In genomic region chr13:106788817-106789216, GRCm38 (mm10) we compare ENCODE assay signal across 23 mouse cellular contexts.
A peak's percentile ranks its signal among the peaks of the same experiment; 100 is the strongest.
DNase-seq lines count a peak whose midpoint lies in the region; ATAC-seq and TF ChIP-seq lines count a peak whose summit lies in the region.
"Had no signal": no experiment of that assay in that cellular context is flagged by ENCODE, and none has a peak within 500 bp of the region (broad histone marks: within the 10 kb centered on the region; RNA-seq: fewer than 3 reads in every experiment).

No protein-coding gene starts in this region.

- no peak for DNase-seq in embryonic facial prominence, embryonic 11.5 days (ENCODE audit: low spot score)
- no peak for DNase-seq in embryonic facial prominence, embryonic 10.5 days (ENCODE audit: low spot score)
- peak; percentile 24 for DNase-seq in hindbrain, postnatal 0 days (ENCODE audit: low spot score)
- DNase-seq in neural tube, embryonic 10.5 days (ENCODE audit: extremely low spot score, low spot score), result no peak
- DNase-seq: adrenal gland, adult 8-10 months; adrenal gland, postnatal 36 days; B cell, adult 2 months; cerebellum, adult 11 months; cerebellum, adult 9-10 months; cerebellum, postnatal 25 days; gastrocnemius, adult 2 months; gastrocnemius, postnatal 25 days; heart, postnatal 10 days; heart, postnatal 4 days had no signal

- H3K27ac ChIP-seq in embryonic facial prominence, embryonic 11.5 days (replicated peaks; ENCODE audit: low read depth, low read length), result no peak overlapping the region
- H3K27ac ChIP-seq in embryonic facial prominence, embryonic 10.5 days (replicated peaks), result no peak overlapping the region
- H3K27ac ChIP-seq in hindbrain, postnatal 0 days, result no peak overlapping the region
- H3K27ac ChIP-seq in hindbrain, embryonic 16.5 days (ENCODE audit: low read depth, low read length), result no peak overlapping the region
- no peak overlapping the region for H3K27ac ChIP-seq in neural tube, embryonic 12.5 days
- H3K27ac ChIP-seq in kidney, embryonic 16.5 days (ENCODE audit: low read length), result no peak overlapping the region
- H3K27ac ChIP-seq: embryonic facial prominence, embryonic 15.5 days; forebrain, embryonic 10.5 days; gastrocnemius, adult 2 months had no signal

- 80% methylated on average over 7 of the region's 7 CpGs for WGBS in embryonic facial prominence, embryonic 11.5 days
- WGBS in embryonic facial prominence, embryonic 10.5 days, result 83% methylated on average over 7 of the region's 7 CpGs
- WGBS in hindbrain, postnatal 0 days, result 48% methylated on average over 7 of the region's 7 CpGs
- WGBS in hindbrain, embryonic 16.5 days, result 59% methylated on average over 7 of the region's 7 CpGs
- WGBS in neural tube, embryonic 12.5 days, result 77% methylated on average over 7 of the region's 7 CpGs
- WGBS in kidney, embryonic 16.5 days, result 93% methylated on average over 7 of the region's 7 CpGs

- no peak overlapping the region for H3K4me2 ChIP-seq in embryonic facial prominence, embryonic 11.5 days (ENCODE audit: low read depth, low read length)
- no peak overlapping the region for H3K4me2 ChIP-seq in hindbrain, postnatal 0 days (ENCODE audit: low read depth, low read length)
- no peak overlapping the region for H3K4me2 ChIP-seq in hindbrain, embryonic 16.5 days (ENCODE audit: low read length)
- H3K4me2 ChIP-seq in neural tube, embryonic 12.5 days (replicated peaks), result no peak overlapping the region
- no peak overlapping the region for H3K4me2 ChIP-seq in kidney, embryonic 16.5 days (replicated peaks; ENCODE audit: low read depth, low read length)
- H3K4me2 ChIP-seq: embryonic facial prominence, embryonic 15.5 days had no signal

- H3K9me3 ChIP-seq in embryonic facial prominence, embryonic 11.5 days (replicated peaks; ENCODE audit: control insufficient read depth, low read length), result no peaks in the 10 kb centered on the region
- peaks cover 5% of the 10 kb centered on the region; the same call in 1 of the 2 replicates for H3K9me3 ChIP-seq in embryonic facial prominence, embryonic 10.5 days
- H3K9me3 ChIP-seq in hindbrain, postnatal 0 days (ENCODE audit: low read length), result no peaks in the 10 kb centered on the region
- peaks cover 5% of the 10 kb centered on the region for H3K9me3 ChIP-seq in hindbrain, embryonic 16.5 days (ENCODE audit: control insufficient read depth, low read length)
- 0 out of 2 replicates have a peak, but pooled peaks cover 2% of the 10 kb centered on the region for H3K9me3 ChIP-seq in neural tube, embryonic 12.5 days
- peaks cover 9% of the 10 kb centered on the region; the same call in 1 of the 2 replicates for H3K9me3 ChIP-seq in kidney, embryonic 16.5 days (ENCODE audit: low read length)
- H3K9me3 ChIP-seq: embryonic facial prominence, embryonic 15.5 days; G1E had no signal

- H3K27me3 ChIP-seq in embryonic facial prominence, embryonic 11.5 days (ENCODE audit: control insufficient read depth, insufficient read depth, low read length), result no peaks in the 10 kb centered on the region
- H3K27me3 ChIP-seq in embryonic facial prominence, embryonic 10.5 days (replicated peaks; ENCODE audit: low read depth, poor library complexity, severe bottlenecking), result no peaks in the 10 kb centered on the region
- no peaks in the 10 kb centered on the region for H3K27me3 ChIP-seq in hindbrain, postnatal 0 days (ENCODE audit: insufficient read depth, low read length)
- H3K27me3 ChIP-seq in hindbrain, embryonic 16.5 days (replicated peaks; ENCODE audit: control insufficient read depth, insufficient read depth, low read length), result no peaks in the 10 kb centered on the region
- no peaks in the 10 kb centered on the region for H3K27me3 ChIP-seq in neural tube, embryonic 12.5 days (replicated peaks)
- no peaks in the 10 kb centered on the region for H3K27me3 ChIP-seq in kidney, embryonic 16.5 days (ENCODE audit: insufficient read depth, low read length)
- H3K27me3 ChIP-seq: embryonic facial prominence, embryonic 15.5 days had no signal

- H3K9ac ChIP-seq in embryonic facial prominence, embryonic 11.5 days (replicated peaks; ENCODE audit: low read length), result no peak overlapping the region
- no peak overlapping the region for H3K9ac ChIP-seq in hindbrain, postnatal 0 days (replicated peaks; ENCODE audit: low read length)
- H3K9ac ChIP-seq in hindbrain, embryonic 16.5 days (ENCODE audit: low read depth, low read length), result no peak overlapping the region
- no peak overlapping the region for H3K9ac ChIP-seq in neural tube, embryonic 12.5 days
- no peak overlapping the region for H3K9ac ChIP-seq in kidney, embryonic 16.5 days (replicated peaks; ENCODE audit: low read length)
- H3K9ac ChIP-seq: embryonic facial prominence, embryonic 15.5 days had no signal

- no peaks in the 10 kb centered on the region for H3K36me3 ChIP-seq in embryonic facial prominence, embryonic 11.5 days (replicated peaks; ENCODE audit: control insufficient read depth, insufficient read depth, low read depth, low read length)
- H3K36me3 ChIP-seq in embryonic facial prominence, embryonic 10.5 days (replicated peaks), result peaks cover 33% of the 10 kb centered on the region
- H3K36me3 ChIP-seq in hindbrain, postnatal 0 days (ENCODE audit: insufficient read depth, low read length), result peaks cover 6% of the 10 kb centered on the region; the same call in 1 of the 2 replicates
- H3K36me3 ChIP-seq in hindbrain, embryonic 16.5 days (ENCODE audit: control insufficient read depth, insufficient read depth, low read length), result peaks cover 5% of the 10 kb centered on the region
- H3K36me3 ChIP-seq in neural tube, embryonic 12.5 days, result peaks cover 9% of the 10 kb centered on the region
- peaks cover 6% of the 10 kb centered on the region for H3K36me3 ChIP-seq in kidney, embryonic 16.5 days (ENCODE audit: insufficient read depth, low read length)

- TF ChIP-seq CTCF in hindbrain, postnatal 0 days (IDR thresholded peaks at IDR 0.05; ENCODE audit: low read depth), result no peak

- 0 out of 2 replicates have a peak, but pooled peaks have one; percentile 29 for ATAC-seq in embryonic facial prominence, embryonic 11.5 days (replicated peaks; ENCODE audit: insufficient number of reproducible peaks, low FRiP score, low TSS enrichment, low read depth)
- ATAC-seq in hindbrain, postnatal 0 days, result 0 out of 2 replicates have a peak, but pooled peaks have one; percentile 24
- ATAC-seq in hindbrain, embryonic 16.5 days, result no peak
- ATAC-seq in neural tube, embryonic 12.5 days (ENCODE audit: low FRiP score, low read depth), result 0 out of 2 replicates have a peak, but pooled peaks have one; percentile 25
- ATAC-seq in kidney, embryonic 16.5 days (ENCODE audit: low FRiP score, low TSS enrichment), result no peak
- ATAC-seq: CD4-positive, CD25-positive, alpha-beta regulatory T cell, adult 4 months; forebrain, embryonic 14.5 days had no signal

- no peaks in the 10 kb centered on the region for H3K4me1 ChIP-seq in embryonic facial prominence, embryonic 11.5 days (ENCODE audit: control insufficient read depth, insufficient read depth, low read length)
- no peaks in the 10 kb centered on the region for H3K4me1 ChIP-seq in embryonic facial prominence, embryonic 10.5 days
- H3K4me1 ChIP-seq in hindbrain, postnatal 0 days (ENCODE audit: insufficient read depth, low read length), result no peaks in the 10 kb centered on the region
- H3K4me1 ChIP-seq in hindbrain, embryonic 16.5 days (ENCODE audit: control insufficient read depth, insufficient read depth, low read depth, low read length), result no peaks in the 10 kb centered on the region
- H3K4me1 ChIP-seq in neural tube, embryonic 12.5 days, result no peaks in the 10 kb centered on the region
- H3K4me1 ChIP-seq in kidney, embryonic 16.5 days (ENCODE audit: insufficient read depth, low read length), result no peaks in the 10 kb centered on the region
- H3K4me1 ChIP-seq: embryonic facial prominence, embryonic 15.5 days; forebrain, embryonic 10.5 days had no signal

- H3K4me3 ChIP-seq in embryonic facial prominence, embryonic 11.5 days (ENCODE audit: low read depth, low read length), result no peak overlapping the region
- no peak overlapping the region for H3K4me3 ChIP-seq in embryonic facial prominence, embryonic 10.5 days
- H3K4me3 ChIP-seq in hindbrain, postnatal 0 days (ENCODE audit: low read length), result no peak overlapping the region
- H3K4me3 ChIP-seq in hindbrain, embryonic 16.5 days (ENCODE audit: low read length), result no peak overlapping the region
- H3K4me3 ChIP-seq in neural tube, embryonic 12.5 days, result no peak overlapping the region
- H3K4me3 ChIP-seq in kidney, embryonic 16.5 days (ENCODE audit: low read length), result no peak overlapping the region
- H3K4me3 ChIP-seq: embryonic facial prominence, embryonic 15.5 days; erythroblast, embryonic 14.5 days; forebrain, embryonic 10.5 days; gastrocnemius, adult 2 months had no signal

Comparison
In these comparisons a context has a peak if more than half of its experiments do, and no peak if none do; other contexts are left out.
1. ATAC-seq: peak in embryonic facial prominence, embryonic 11.5 days (single experiment), hindbrain, postnatal 0 days (single experiment) and neural tube, embryonic 12.5 days (single experiment); none in hindbrain, embryonic 16.5 days (single experiment) and kidney, embryonic 16.5 days (single experiment).